Mouse (Mus musculus) splenic B cell, adult 2 months (primary cell): ENCODE results near the gene Dppa3.

ENCODE experiments used
- DNase-seq: peaks from one replicate; pipeline ENCODE4 v3.0.0-alpha.2; 2011; ENCODE audit warnings: low read depth, low spot score
- H3K27me3 ChIP-seq: 2 replicates; pipeline ENCODE4 v1.6.1; 2012; ENCODE audit warnings: mild to moderate bottlenecking, low read length, moderate library complexity, mixed read lengths; ENCODE audit not compliant: control insufficient read depth, poor library complexity, insufficient read depth, severe bottlenecking
- H3K36me3 ChIP-seq: 2 replicates; pipeline ENCODE4 v1.6.1; 2012; ENCODE audit warnings: mild to moderate bottlenecking, low read length, moderate library complexity, mixed read lengths; ENCODE audit not compliant: control insufficient read depth, poor library complexity, insufficient read depth, severe bottlenecking

Dppa3 gene

DNA sequence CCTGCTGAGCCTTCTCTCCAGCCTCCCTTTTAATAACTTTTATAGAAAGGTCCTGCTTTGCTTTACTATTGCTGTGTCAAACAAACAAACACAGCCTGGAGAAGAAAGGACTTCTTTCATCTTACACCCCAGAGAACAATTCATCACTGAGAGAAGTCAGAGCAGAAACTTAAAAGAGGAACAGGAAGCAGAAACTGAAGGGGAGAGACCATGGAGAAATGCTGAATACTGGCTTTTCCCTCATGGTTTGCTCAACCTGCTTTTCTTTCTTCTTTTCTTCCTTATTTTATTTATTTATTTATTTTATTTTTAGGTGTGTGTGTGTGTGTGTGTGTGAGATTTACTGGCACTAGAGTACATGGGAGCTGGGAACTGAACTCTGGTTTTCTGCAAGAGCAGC is 21.9 kb upstream of the Dppa3 start:
- Histone ChIP-seq H3K27me3 (no peaks in the 10 kb centered on the region), H3K36me3 (no peaks in the 10 kb centered on the region)
- peak; percentile 49 for DNase-seq

DNA sequence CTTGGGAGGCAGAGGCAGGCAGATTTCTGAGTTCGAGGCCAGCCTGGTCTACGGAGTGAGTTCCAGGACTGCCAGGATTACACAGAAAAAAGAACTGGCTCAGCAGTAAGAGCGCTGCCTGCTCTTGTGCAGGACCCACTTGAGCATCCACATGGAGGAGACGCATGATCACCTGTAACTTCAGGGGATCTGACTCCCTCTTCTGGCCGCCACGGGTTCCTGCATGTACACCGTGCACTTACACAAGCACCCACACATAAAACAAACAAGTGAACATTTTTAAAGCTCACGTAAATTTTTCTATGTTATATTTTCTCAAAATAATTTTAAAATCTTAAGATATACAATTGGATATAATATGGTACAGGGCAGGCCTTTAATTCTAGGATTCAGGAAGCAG is 20.7 kb upstream of the Dppa3 start:
- Histone ChIP-seq H3K36me3 (no peaks in the 10 kb centered on the region), H3K27me3 (no peaks in the 10 kb centered on the region)
- peak; percentile 70 for DNase-seq

DNA sequence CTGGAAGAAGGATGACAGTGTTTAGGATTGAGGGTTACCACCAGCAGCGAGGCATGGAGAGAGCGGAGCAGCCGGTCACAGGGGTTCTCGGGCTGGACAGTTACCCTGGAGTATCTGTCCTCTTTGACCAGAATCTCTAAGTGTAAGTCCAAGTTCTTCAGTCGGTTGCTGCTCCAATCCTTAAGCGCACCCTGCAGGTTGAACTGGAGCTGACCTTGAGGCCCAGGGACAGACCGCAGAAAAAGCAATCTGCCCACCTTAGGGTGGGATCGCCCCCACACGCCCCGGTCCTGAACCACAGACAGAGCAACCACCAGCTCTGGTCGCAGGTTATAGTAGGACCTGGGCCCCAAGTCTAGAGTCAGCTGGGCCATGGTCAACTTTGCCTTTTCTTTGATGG is 19.5 kb upstream of the Dppa3 start:
- Histone ChIP-seq H3K36me3 (no peaks in the 10 kb centered on the region), H3K27me3 (no peaks in the 10 kb centered on the region)
- no peak for DNase-seq

DNA sequence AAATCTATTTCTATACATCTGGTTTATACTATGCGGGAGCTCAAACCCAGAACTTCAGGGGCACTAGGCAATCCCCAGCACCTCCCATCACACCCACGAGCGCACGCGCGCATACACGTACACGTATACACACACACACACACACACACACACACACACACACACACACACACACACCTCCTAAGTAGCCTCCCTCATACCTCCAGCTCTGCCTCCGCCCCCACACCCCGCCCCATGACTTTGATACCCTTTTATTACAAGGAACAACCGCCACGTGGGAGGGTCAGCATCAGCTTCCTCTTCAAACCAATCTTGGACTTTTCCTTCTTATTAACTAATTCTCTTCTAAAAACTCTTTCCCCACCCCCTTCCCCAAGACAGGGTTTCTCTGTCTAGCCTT is 18.5 kb upstream of the Dppa3 start:
- DNase-seq: no peak
- H3K27me3 ChIP-seq: no peaks in the 10 kb centered on the region
- no peaks in the 10 kb centered on the region for H3K36me3 ChIP-seq

DNA sequence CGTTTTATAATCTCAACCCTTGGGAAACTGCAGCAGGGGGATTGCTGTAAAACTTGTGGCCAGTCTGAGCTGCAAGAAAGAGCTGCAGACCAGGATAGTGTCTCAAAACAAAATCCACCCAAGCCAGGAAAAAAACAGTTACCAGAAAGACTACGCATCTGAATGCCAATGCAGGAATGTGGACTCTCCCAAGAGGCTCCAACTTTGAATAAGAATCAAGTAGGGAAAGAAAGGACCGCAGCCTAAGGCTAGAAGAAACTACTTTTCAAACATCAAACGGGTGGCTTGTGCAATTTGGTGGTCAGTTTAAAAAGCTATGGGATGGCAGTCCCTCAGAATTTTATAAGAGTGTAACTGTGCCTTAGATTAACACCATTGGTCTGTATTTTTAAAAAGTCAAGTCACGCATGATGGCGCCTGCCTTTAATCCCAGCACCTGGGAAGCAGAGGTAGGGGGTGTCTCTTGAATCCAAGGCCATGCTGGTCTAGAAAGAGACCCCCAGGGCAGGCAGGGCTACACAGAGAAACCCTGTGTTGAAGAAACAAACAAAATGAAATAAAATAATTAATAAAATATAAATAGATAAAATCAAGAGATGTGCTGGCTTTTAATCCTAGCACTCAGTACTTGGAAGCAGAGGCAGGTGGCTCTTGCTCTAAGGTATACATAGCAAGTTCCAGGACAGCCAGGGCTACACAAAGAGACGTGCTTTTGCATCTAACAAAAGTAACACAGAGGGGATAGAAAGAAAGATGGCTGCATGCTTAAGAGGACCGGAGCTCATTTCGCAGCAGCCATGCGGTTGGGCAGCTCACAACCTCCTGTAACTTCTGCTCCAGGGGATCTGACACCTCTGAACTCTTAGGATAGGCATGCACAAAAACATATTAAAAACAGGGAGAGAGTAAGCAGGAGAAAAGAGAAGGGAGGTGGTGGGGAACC is 17.5 kb upstream of the Dppa3 start:
- no peak for DNase-seq
- no peaks in the 10 kb centered on the region for H3K36me3 ChIP-seq

DNA sequence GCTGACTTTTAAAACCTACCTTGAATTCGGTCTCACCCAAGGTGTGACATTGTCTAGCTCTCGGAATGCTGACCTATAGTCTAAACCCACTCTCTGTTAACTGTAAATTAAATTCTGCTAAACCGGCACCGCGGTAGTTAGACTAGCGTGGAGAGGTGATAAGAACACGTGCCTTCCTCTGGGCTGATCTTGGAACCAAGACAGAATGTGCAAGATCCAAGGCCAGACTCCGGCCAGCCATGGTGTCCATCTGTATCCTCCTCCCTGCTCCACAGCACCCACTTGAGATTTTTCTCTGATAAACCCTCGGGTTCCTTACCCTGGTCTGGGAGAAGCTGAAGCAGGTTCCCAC is 16.9 kb upstream of the Dppa3 start:
- no peak for DNase-seq
- Histone ChIP-seq H3K27me3 (no peaks in the 10 kb centered on the region), H3K36me3 (no peaks in the 10 kb centered on the region)

More for the DNA sequence above, 17.5 kb upstream of the Dppa3 start:
- H3K27me3 ChIP-seq: no peaks in the 10 kb centered on the region

DNA sequence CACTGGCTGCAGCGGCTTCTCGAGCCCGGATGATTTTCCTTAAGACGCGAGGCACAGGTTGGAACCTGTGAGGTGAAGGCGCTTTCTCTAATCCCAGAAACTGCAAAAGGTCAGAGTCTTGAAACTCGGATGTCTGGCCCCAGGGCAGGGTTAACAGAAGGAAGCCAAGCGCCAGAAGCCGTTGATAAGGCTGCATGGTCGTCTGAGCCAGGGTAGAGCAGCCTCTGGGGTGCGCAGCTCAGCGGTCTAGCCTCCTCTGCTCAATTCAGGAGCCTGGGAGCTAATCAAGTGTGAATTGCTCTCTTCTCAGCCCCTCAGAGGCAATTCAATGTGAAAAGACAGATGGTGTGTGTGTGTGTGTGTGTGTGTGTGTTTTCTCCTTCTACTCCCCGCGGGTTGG is 16.4 kb upstream of the Dppa3 start, which contains the start of gene Gdf3:
Gene Gdf3 (minus strand): TSS at position 317 of the 400 bp plus-strand sequence.
- no peak for DNase-seq

DNA sequence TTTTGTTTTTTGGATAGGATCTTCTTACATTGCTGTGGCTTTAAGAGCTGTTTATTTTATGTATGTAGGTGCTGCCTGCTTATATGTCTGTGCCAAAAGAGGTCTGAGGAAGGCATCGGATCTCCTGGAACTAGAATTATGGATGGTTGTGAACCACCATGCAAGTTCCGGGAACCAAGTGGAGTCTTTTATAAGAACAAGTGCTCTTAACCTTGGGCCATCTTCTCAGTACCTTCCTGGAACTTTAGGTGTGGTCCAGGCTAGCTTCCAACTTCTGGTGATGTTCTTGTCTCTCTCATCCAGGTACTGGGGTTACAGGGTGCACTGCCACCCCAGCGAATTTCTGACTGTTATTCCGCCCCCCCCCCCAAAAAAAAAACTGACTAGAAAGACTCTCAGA is 13.8 kb upstream of the Dppa3 start:
- Histone ChIP-seq H3K27me3 (no peaks in the 10 kb centered on the region), H3K36me3 (no peaks in the 10 kb centered on the region)
- DNase-seq: no peak

More for the DNA sequence above, 16.4 kb upstream of the Dppa3 start, which contains the start of gene Gdf3:
- Histone ChIP-seq H3K27me3 (no peaks in the 10 kb centered on the region), H3K36me3 (no peaks in the 10 kb centered on the region)

DNA sequence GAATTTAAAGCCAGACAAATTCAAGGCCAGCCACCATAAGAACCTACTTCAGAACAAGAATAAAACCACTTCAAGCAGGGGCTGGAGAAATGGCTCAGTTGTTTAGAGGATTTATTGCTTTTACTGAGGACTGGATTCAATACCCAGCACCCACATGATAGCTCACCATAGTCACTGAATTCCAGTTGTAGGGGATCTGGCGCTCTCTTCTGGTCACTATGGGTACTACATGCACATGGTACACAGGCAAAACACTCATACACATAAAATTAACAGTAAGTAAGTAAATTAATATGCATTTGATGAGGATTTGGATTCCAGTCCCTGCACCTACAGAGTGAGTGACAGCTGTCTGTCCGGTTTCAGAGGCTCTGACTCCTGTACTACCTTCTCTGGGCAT is 12.2 kb upstream of the Dppa3 start:
- no peaks in the 10 kb centered on the region for H3K27me3 ChIP-seq
- H3K36me3 ChIP-seq: no peaks in the 10 kb centered on the region
- peak; percentile 66 for DNase-seq

DNA sequence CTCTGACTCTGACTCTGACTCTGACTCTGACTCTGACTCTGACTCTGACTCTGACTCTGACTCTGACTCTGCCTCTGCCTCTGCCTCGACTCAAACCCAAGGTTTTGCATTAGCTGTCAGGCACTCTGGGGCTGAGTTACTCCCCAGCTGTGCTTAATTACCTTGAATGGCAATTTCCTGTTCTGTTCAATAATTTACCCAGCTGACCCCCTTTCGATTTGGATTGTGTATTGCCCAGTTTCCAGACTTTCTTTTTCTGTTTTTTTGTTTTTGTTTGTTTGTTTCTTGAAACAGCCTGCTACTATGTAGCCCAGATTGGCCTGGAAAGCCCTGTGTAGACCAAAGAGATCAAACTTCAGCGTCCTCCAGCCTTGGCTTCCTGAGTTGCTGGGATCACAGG is 10.2 kb upstream of the Dppa3 start:
- Histone ChIP-seq H3K36me3 (no peaks in the 10 kb centered on the region), H3K27me3 (no peaks in the 10 kb centered on the region)
- no peak for DNase-seq

DNA sequence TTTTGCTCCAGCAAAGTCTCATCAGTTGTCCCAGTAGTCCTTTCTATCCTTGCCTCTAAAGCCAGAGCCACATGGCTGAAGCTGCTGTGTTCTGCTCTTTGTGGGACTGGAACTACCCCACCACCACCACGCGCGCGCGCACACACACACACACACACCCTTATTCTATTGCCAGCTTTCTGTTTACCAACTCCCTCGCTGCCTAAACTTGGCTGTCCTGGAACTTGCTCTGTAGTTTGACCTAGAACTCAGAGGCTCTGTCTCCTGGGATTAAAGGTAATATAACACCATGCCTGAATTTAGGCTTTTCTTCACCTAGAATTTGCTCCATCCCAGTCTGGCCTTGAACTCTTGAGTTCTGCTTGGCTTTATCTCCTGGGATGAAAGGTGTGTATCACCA is 5.1 kb upstream of the Dppa3 start:
- no peak for DNase-seq
- H3K36me3 ChIP-seq: no peaks in the 10 kb centered on the region
- no peaks in the 10 kb centered on the region for H3K27me3 ChIP-seq

DNA sequence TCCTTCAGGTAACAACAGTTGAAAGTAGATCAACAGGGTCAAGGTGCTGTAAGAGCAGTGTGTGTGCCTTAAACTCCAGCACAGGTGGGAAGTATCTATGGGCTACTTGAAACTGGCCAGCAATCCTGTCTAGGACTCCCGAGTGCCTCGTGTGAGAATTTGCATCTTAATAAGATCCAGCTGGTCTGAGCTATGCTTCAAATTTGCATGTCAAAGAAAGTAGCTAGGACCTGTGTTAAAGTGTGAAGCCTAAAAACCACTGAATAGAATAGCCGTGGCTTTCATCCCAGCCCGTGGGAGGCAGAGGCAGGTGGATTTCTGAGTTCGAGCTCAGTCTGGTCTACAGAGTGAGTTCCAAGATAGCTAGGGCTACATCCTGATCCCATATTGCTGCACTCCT is 1.7 kb upstream of the Dppa3 start:
- no peak for DNase-seq
- Histone ChIP-seq H3K36me3 (no peaks in the 10 kb centered on the region), H3K27me3 (no peaks in the 10 kb centered on the region)

DNA sequence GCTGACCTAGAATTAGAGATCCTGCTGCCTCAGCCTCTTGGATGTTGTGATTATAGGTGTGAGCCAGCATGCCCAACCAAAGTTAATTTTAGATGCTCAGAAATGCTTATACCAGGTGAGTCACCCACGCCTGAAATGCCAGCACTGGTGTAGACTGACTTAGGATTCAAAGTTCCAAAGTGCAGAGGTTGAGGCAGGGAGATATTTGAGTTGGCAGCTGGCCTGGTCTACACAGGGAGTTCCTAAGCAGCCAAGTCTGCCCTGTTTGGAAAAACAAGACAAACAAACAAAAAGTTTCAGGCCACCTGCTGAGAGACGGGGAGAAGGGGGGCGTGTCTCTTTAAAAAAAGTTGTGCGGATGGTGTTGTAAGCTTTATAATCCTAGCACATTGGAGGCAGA is 1.1 kb upstream of the Dppa3 start:
- no peak for DNase-seq
- no peaks in the 10 kb centered on the region for H3K36me3 ChIP-seq
- no peaks in the 10 kb centered on the region for H3K27me3 ChIP-seq

DNA sequence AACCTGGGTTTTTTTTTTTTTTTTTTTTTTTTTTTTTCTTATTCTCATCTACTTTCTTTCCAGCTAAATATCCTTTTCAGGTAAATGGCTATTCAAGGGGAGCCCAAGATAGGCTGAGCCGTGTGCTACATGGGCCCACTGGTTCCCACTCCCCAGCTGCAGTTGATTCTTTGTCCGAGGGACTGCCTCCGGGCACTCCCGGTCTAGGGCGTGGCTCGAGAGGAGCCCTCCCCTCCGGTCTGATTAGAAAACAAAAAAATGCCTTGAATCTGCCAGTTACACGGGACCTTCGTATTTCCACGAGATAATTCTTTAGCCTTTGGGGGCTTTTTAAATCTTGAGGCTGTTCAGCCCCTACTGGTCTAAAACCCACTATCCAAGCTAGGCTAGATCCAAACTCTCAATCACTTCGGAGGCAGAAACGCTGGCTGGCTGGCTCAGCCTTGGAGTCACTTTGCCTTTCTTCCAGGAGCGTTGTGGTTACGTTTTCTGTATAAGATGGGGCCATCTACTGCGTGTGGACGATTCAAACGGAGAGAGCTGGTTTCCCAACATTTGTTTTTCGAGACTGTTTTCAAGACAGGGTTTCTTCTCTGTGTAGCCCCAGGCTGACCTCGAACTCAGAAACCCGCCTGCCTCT is 1.4 kb downstream of the Dppa3 start:
- no peak for DNase-seq
- no peaks in the 10 kb centered on the region for H3K27me3 ChIP-seq
- no peaks in the 10 kb centered on the region for H3K36me3 ChIP-seq

DNA sequence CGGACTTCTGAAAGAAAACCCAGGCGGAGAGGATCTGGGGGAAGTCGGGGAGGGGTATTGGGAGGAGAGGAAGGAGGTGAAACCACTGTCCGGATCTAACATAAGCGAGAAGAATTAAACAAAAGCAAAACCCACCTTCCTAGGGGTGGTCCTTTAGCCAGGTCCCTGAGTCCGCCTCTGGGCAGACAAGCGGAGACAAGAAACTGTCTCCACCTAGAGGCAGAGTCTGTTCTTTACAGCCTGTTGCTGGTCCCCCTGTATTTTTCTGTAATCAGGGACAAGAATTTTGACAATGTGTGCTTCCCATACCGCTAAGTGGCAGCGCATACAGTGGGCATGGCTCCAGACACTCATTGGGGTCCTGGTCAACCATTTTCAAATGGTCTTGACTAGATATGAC is 7.2 kb downstream of the Dppa3 start:
- Histone ChIP-seq H3K36me3 (no peaks in the 10 kb centered on the region), H3K27me3 (no peaks in the 10 kb centered on the region)
- peak; percentile 51 for DNase-seq
